Mouse (Mus musculus) kidney, adult 18-20 months (tissue): ENCODE data around the gene Reps1.

ENCODE experiments used
- DNase-seq: peaks from one replicate; pipeline ENCODE4 v3.0.0; 2021

The Reps1 gene

DNA sequence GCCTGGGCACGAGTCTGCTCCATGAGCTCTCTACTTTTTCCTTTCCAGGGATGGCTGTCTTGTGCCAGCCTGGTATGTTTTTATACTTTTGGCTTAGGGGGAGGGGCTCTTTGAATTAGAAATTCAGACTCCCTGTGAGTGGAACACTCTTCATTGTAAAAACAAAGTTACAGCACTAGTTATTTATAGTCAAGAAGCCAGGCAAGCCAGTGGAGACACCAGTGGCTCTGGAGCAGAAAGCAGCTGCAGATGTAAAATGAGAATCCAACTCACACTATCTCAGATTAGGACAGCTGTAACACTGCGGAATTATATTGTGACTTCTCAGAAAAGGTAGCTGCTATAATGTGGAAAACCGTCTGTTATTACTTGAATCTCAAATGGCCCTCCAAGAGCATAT is 91.6 kb downstream of the Reps1 start:
- DNase-seq: no peak

DNA sequence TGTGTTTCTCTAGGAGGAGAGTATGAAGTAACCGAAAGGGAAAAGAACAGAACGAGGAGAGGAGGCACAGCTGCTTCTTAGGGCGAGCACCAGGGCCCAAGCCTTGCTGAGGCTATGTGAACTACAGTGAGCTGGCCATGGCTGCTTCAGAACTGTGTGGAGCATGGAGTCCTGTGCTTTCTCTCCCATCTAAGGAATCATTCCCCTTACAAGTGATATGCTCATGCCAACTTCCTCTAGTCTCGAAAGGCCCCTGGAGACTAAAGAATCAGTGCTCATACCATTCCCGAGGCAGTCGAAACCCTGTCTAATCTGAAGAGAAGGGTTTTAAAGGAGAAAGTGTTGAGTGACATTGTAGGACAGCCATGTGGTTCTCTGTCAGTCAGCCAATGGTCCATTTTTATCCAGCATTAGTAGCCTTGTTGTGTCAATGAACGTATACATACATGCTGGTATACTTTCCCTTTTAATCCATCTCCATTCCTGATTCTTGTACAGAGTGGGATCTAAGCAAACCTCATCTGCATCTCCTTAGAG is 106.8 kb downstream of the Reps1 start:
- DNase-seq: no peak
